Mouse (Mus musculus): ENCODE data around the gene 4921507P07Rik.

DNA sequence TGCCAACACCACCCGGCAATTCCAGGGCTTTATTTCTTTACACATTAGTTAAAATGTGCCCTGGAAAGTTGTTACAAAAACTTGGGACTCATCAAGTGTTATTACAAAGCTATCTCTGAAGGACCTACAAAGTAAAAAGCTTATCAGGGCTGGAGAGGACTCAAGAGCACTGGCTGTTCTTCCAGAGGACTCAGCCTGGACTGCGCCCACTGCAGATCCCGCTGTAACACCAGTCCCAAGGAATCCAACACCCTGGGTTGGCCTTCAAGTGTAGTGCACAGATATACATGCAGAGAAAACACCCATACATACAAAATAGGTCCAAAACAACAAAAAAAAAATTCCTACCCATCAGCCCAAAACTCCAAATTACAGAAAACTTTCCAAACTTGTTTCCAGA is 32.8 kb downstream of the 4921507P07Rik start:
- no peak for TF ChIP-seq CTCF (IDR thresholded peaks at IDR 0.05; ENCODE audit: extremely low read depth, insufficient read depth, low read length)
- 0 out of 2 replicates have a peak, but pooled peaks have one; percentile 8 for TF ChIP-seq POLR2A (IDR thresholded peaks at IDR 0.05; ENCODE audit: extremely low read depth, insufficient read depth, low read length)
